Mouse (Mus musculus) ES-Bruce4 (cell line): ENCODE measurements around the gene Slc24a2.

Source experiments
- CTCF ChIP-seq: IDR thresholded peaks from one replicate; pipeline ENCODE4 v1.8.1; 2011; ENCODE audit warnings: low read depth, low read length
- EP300 ChIP-seq: IDR thresholded peaks from 2 replicates; pipeline ENCODE4 v1.6.1; 2011; ENCODE audit warnings: low read depth, low read length; ENCODE audit not compliant: insufficient read depth
- POLR2A ChIP-seq: IDR thresholded peaks from one replicate; pipeline ENCODE4 v1.8.1; 2011; ENCODE audit warnings: low read length; ENCODE audit not compliant: insufficient read depth

DNA sequence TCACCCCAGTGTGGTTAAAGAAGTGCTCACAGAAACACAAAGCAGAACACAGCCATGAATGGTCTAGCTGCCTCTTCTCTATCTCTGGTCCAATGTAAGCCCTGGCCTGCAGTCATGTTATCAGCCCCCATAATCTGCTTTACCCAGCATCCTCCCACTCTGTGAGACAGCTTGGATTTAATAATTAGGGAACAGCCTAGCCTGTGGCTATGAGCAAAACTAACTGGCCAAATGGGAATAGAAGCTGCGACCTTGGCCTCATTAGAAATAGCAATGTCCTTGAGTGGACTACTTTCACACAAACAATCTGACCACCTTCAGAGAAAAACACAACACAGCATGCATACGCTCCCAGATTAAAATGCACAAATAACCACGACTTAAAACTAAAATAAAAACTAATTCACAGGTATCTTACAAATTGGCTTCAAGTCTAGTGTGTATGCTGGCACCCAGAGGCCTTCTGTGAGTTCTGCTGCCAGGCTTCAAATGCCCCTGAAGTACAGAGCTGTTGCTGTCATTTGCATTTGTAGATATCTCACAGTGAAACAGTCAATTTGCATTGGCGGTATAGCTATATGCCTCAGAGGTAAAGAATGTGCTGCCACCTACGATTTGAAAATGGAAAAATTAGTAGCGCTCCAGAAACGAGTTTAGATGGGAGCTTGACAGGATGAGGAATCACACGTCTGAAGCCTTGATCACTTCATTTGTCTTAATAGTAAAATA, 120.8 kb downstream of the Slc24a2 start:
- no peak for TF ChIP-seq CTCF
- no peak for TF ChIP-seq EP300
- no peak for TF ChIP-seq POLR2A
